Mouse (Mus musculus) embryonic facial prominence, embryonic 14.5 days (tissue): Measurements from ENCODE around the gene Abcc10. TPM values are rescaled to one million over a fixed set of nuclear protein-coding genes. Genes with fewer than 3 reads are reported as not detected.
A peak's percentile ranks its signal among the peaks of the same experiment; 100 is the strongest.

ENCODE experiments used
- ATAC-seq: fragments of 200-750 bp; cut with Nextera tagmentation; 2 replicates; pipeline ENCODE4 v1.8.0; 2017; ENCODE audit warnings: low read depth, moderate number of reproducible peaks, moderate TSS enrichment
- DNase-seq: peaks from one replicate; pipeline ENCODE4 v3.0.0-alpha.2; 2015; ENCODE audit warnings: low spot score
- H3K27ac ChIP-seq: fragments of 300-500 bp; sonication (generic); replicated peaks from 2 replicates; pipeline ENCODE4 v1.5.1; 2014; ENCODE audit warnings: low read depth, mild to moderate bottlenecking, low read length, moderate library complexity
- H3K27me3 ChIP-seq: fragments of 300-500 bp; sonication (generic); replicated peaks from 2 replicates; pipeline ENCODE4 v1.6.1; 2014; ENCODE audit warnings: low read length; ENCODE audit not compliant: control insufficient read depth, insufficient read depth
- H3K36me3 ChIP-seq: fragments of 300-500 bp; sonication (generic); 2 replicates; pipeline ENCODE4 v1.6.1; 2014; ENCODE audit warnings: low read length, mixed read lengths; ENCODE audit not compliant: control insufficient read depth, insufficient read depth
- H3K4me1 ChIP-seq: fragments of 300-500 bp; sonication (generic); 2 replicates; pipeline ENCODE4 v1.6.1; 2014; ENCODE audit warnings: antibody characterized with exemption, low read length; ENCODE audit not compliant: control insufficient read depth, insufficient read depth
- H3K4me2 ChIP-seq: fragments of 300-500 bp; sonication (generic); 2 replicates; pipeline ENCODE4 v1.6.1; 2014; ENCODE audit warnings: low read depth, mild to moderate bottlenecking, low read length, moderate library complexity, mixed read lengths
- H3K4me3 ChIP-seq: fragments of 300-500 bp; sonication (generic); 2 replicates; pipeline ENCODE4 v1.5.1; 2014; ENCODE audit warnings: low read depth, mild to moderate bottlenecking, low read length
- H3K9ac ChIP-seq: fragments of 300-500 bp; sonication (generic); 2 replicates; pipeline ENCODE4 v1.6.1; 2014; ENCODE audit warnings: low read depth, mild to moderate bottlenecking, low read length, moderate library complexity, mixed read lengths
- H3K9me3 ChIP-seq: fragments of 300-500 bp; sonication (generic); 2 replicates; pipeline ENCODE4 v1.6.1; 2016; ENCODE audit warnings: low read length; ENCODE audit not compliant: control insufficient read depth
- WGBS: fragments of 180-500 bp; shearing (Covaris S2); extraction: QIAGEN DNeasy Blood & Tissue Kit; methylation state at CpG from one replicate; pipeline ENCODE4 v1.1.7; 2014; 5-methylcytosine and 5-hydroxymethylcytosine counted together
- polyA plus RNA-seq: library from polyadenylated mRNA; unstranded; fragments of >200 nt; fragmentation: Nextera tagmentation; extraction: Ambion mirVana; gene quantifications from 2 replicates; pipeline ENCODE4 v1.2.1, GENCODE M21; 2014

The Abcc10 gene
- polyA plus RNA-seq, 1 experiment from 2014 or later, result 5.5 TPM

- no peak for DNase-seq
- Histone ChIP-seq H3K4me3 (no peak overlapping the region), H3K4me2 (no peak overlapping the region), H3K27ac (no peak overlapping the region), H3K9ac (no peak overlapping the region), H3K27me3 (no peaks in the 10 kb centered on the region), H3K4me1 (no peaks in the 10 kb centered on the region), H3K36me3 (peaks cover 20% of the 10 kb centered on the region), H3K9me3 (no peaks in the 10 kb centered on the region)
- ATAC-seq, result no peak
- 59% methylated on average over 6 of the region's 6 CpGs for WGBS
Measured at GRCm38 (mm10) chr17:46320492-46320891, 7.7 kb downstream of the Abcc10 start.

DNA sequence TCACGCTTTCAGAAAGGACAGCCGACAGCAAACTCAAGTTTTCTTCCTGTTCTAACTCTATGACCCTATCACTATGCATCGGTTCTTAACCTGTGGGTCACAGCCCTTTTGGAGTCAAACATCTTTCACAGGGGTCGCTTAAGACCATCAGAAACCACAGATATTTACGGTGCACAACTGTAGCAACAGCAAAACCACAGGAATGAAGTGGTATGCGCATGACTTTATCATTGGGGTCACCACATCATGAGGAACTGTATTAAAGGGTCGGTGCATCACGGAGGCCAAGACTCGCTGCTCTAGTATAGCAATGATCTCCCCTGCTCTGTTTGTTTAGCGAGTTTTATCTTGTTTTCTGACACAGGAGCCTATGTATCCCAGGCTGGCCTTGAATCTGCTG lies 12.3 kb downstream of the Abcc10 start:
- no peaks in the 10 kb centered on the region for H3K4me1 ChIP-seq
- WGBS, result 80% methylated on average over 10 of the region's 10 CpGs
- H3K27me3 ChIP-seq, result no peaks in the 10 kb centered on the region
- no peak overlapping the region for H3K27ac ChIP-seq
- DNase-seq, result no peak
- no peak overlapping the region for H3K4me2 ChIP-seq
- H3K4me3 ChIP-seq, result no peak overlapping the region
- H3K9me3 ChIP-seq, result no peaks in the 10 kb centered on the region
- no peak overlapping the region for H3K9ac ChIP-seq
- peaks cover 4% of the 10 kb centered on the region; the same call in 1 of the 2 replicates for H3K36me3 ChIP-seq
- ATAC-seq, result no peak

GRCm38 (mm10) chr17:46313135-46313715 lies 14.9 kb downstream of the Abcc10 start:
- H3K27me3 ChIP-seq, result no peaks in the 10 kb centered on the region
- H3K4me3 ChIP-seq, result no peak overlapping the region
- DNase-seq, result peak; percentile 28
- H3K9ac ChIP-seq, result no peak overlapping the region
- H3K36me3 ChIP-seq, result peaks cover 4% of the 10 kb centered on the region; the same call in 1 of the 2 replicates
- no peaks in the 10 kb centered on the region for H3K9me3 ChIP-seq
- peak; percentile 93 for ATAC-seq
- 83% methylated on average over 9 of the region's 9 CpGs for WGBS
- H3K4me1 ChIP-seq, result no peaks in the 10 kb centered on the region
- H3K4me2 ChIP-seq, result no peak overlapping the region
- H3K27ac ChIP-seq, result no peak overlapping the region

- no peaks in the 10 kb centered on the region for H3K9me3 ChIP-seq
- WGBS, result 86% methylated on average over 10 of the region's 10 CpGs
- DNase-seq (no peak), ATAC-seq (no peak)
- no peaks in the 10 kb centered on the region for H3K4me1 ChIP-seq
- H3K4me2 ChIP-seq, result no peak overlapping the region
- H3K4me3 ChIP-seq, result no peak overlapping the region
- no peak overlapping the region for H3K27ac ChIP-seq
- H3K36me3 ChIP-seq, result peaks cover 11% of the 10 kb centered on the region; the same call in 1 of the 2 replicates
- H3K9ac ChIP-seq, result no peak overlapping the region
- no peaks in the 10 kb centered on the region for H3K27me3 ChIP-seq
Measured at GRCm38 (mm10) chr17:46310515-46310914, 17.6 kb downstream of the Abcc10 start.

- DNase-seq, result no peak
- 74% methylated on average over 9 of the region's 12 CpGs for WGBS
- Histone ChIP-seq H3K9me3 (no peaks in the 10 kb centered on the region), H3K4me1 (no peaks in the 10 kb centered on the region), H3K4me2 (no peak overlapping the region), H3K36me3 (peaks cover 15% of the 10 kb centered on the region; the same call in 1 of the 2 replicates), H3K27ac (no peak overlapping the region), H3K4me3 (no peak overlapping the region), H3K9ac (no peak overlapping the region), H3K27me3 (no peaks in the 10 kb centered on the region)
- no peak for ATAC-seq
Measured at GRCm38 (mm10) chr17:46309835-46310234, 18.3 kb downstream of the Abcc10 start.

DNA sequence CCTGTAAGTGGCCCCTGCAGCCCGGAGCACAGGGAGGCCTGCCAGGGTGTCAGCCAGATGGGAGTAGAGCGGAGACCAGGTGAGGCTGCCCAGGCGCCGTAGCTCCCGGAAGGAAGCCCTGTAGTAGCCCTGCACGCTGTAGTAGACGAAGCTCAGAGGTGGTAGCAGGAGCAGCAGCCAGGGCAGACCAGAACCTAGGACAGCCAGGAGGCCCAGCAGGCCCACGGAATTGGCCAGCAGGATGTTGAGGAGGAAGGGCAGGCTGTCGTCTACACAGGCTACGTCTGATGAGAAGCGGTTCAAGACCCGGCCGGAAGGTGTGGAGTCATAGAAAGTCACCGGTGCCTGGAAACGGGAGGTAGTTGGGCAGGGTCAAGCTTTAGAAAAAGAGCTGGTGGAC lies 21.2 kb downstream of the Abcc10 start:
- H3K4me1 ChIP-seq, result no peaks in the 10 kb centered on the region
- peaks cover 11% of the 10 kb centered on the region; the same call in 1 of the 2 replicates for H3K36me3 ChIP-seq
- ATAC-seq, result no peak
- no peak overlapping the region for H3K27ac ChIP-seq
- H3K4me2 ChIP-seq, result no peak overlapping the region
- H3K4me3 ChIP-seq, result no peak overlapping the region
- WGBS, result 90% methylated on average over 15 of the region's 15 CpGs
- no peak for DNase-seq
- H3K9me3 ChIP-seq, result no peaks in the 10 kb centered on the region
- H3K9ac ChIP-seq, result no peak overlapping the region
- no peaks in the 10 kb centered on the region for H3K27me3 ChIP-seq

DNA sequence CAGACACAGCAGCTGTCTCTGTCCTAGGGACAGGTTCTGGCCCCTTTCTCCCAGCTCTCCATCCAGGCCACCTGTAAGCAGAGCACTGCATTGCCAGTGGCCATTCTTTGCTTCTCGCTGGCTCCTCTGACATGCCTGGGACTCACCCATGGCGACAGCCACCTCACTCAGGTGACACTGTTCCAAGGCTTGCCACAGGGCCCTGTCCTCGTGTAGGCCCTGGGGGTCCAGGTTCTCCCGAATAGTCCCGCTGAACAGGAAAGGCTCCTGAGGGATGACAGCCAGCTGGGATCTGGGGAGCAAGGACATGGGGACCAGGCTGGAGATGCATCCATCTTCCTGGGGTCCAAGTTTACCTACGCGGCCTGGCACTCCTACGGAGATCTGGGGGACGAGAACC lies 24.0 kb downstream of the Abcc10 start:
- H3K27ac ChIP-seq, result no peak overlapping the region
- H3K4me3 ChIP-seq, result no peak overlapping the region
- no peaks in the 10 kb centered on the region; the same call in 1 of the 2 replicates for H3K27me3 ChIP-seq
- ATAC-seq, result no peak
- WGBS, result 88% methylated on average over 9 of the region's 9 CpGs
- no peak overlapping the region for H3K4me2 ChIP-seq
- H3K9me3 ChIP-seq, result no peaks in the 10 kb centered on the region
- peaks cover 11% of the 10 kb centered on the region; the same call in 1 of the 2 replicates for H3K36me3 ChIP-seq
- no peak for DNase-seq
- H3K9ac ChIP-seq, result no peak overlapping the region
- no peaks in the 10 kb centered on the region for H3K4me1 ChIP-seq

DNA sequence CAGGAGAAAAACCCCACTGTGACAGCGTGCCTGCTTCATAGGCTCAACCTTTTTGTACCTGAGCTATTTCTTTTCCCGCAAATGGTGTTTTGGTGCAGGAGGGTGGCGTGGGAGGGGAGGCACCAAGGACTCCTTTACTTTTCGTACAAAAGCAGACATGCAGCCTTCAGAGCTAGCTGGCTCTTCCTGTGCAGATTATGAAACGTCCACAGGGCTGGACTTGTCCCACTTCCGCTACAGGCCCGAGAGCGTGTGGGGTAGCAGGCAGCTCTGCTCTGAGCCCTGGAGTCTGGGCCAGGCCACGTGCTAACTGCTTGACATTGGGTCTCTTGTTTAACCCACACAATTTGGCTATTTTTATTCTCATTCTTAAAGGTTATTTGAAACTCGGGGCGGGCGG lies 26.3 kb downstream of the Abcc10 start:
- WGBS, result 73% methylated on average over 10 of the region's 12 CpGs
- no peak for ATAC-seq
- H3K9ac ChIP-seq, result no peak overlapping the region
- H3K36me3 ChIP-seq, result peaks cover 11% of the 10 kb centered on the region; the same call in 1 of the 2 replicates
- H3K27ac ChIP-seq, result no peak overlapping the region
- peaks cover 13% of the 10 kb centered on the region for H3K27me3 ChIP-seq
- no peak overlapping the region for H3K4me3 ChIP-seq
- H3K4me2 ChIP-seq, result no peak overlapping the region
- 0 out of 2 replicates have a peak, but pooled peaks cover 2% of the 10 kb centered on the region for H3K4me1 ChIP-seq
- DNase-seq, result no peak
- H3K9me3 ChIP-seq, result no peaks in the 10 kb centered on the region
